Mouse (Mus musculus) A20 (cell line): ENCODE measurements around the gene Frmd8.
A peak's percentile ranks its signal among the peaks of the same experiment; 100 is the strongest.

Experiments used
- DNase-seq: peaks from one replicate; pipeline ENCODE4 v3.0.0-alpha.2; 2011; ENCODE audit warnings: low read depth, low spot score

Frmd8 gene

DNA sequence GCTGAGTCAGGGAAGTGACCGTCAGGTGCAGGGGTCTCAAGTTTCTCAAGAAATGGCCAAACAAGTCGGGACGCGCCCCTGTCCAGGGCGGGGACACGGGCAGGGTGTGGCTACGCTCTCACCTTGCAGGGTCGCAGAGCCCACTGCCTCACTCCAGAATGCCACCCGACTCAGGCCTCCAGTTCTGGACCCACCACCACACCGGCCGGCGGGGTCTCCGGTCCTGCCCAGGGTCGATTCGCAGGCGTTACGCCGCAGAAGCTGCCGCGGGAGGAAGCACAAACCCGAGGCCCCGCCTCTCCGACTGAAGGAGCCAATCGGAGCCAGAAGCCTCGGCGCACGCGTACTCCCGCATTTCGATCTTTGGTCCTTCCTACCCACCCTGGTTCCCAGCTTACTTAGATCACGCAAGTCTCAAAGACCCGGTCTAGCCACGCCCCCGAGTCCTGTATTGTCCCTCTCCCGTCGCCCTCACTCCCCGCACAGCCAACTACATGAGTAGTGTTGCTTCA, at the start of gene Frmd8:
TSS of gene Frmd8 (minus strand) at position 306 of the 512 bp plus-strand sequence.
- peak; percentile 95 for DNase-seq

DNA sequence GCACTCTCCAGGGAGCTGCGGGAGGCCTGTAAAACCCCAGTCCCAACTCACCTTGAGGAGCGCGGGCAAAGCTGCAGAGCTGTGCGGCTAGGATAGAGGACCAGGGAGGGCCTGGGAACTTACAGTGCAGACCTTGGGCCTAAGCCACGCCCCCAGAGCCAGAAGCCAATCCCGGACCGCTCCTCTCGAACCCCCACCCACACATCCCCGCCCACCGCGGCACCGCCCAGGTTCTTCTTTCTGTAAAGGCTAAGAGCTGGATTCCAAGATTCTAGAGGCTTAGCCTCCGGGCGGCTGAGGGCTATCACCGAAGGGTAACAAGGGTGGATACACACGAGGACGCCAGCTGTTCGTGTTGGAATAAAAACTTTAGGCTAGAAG, 49.6 kb upstream of the Frmd8 start, which contains the start of gene Cdc42ep2:
TSS of gene Cdc42ep2 (minus strand) at position 104 of the 381 bp plus-strand sequence.
- DNase-seq, result peak; percentile 94

DNA sequence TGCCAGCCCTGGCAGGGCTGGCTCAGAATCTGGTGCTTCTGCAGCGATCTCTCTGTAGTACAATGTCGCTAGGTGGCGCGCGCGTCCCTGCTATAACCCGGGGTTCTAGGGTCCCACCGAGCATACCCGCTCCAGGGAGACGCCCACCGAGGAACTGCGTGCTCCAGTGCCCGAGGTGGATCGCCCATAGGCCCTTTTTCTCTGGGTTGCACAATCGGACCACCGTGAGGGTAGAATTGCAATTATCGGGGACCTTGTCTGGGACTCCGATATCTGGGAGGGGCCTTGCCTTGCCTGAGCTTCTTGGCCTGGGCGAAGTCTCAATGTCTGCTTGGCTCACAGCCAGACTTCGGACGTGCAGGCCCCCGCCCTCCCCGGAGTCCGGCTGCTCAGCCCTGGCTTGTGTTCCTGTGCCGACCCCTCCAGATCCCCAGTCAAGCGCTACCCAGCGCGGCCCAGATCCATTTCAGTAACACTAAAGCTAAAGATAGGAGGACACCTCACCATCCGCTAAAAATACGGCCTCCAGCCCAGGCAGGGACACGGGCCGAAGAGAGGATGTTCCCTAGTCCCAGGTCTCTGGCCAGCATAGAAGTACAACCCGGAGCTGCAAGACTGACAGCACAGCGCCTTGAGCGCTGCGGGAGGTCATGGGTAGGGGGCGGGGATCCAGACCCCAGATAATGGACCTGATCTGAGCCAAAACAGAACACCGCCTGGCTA, 49.1 kb upstream of the Frmd8 start:
- DNase-seq, result peak; percentile 92

DNA sequence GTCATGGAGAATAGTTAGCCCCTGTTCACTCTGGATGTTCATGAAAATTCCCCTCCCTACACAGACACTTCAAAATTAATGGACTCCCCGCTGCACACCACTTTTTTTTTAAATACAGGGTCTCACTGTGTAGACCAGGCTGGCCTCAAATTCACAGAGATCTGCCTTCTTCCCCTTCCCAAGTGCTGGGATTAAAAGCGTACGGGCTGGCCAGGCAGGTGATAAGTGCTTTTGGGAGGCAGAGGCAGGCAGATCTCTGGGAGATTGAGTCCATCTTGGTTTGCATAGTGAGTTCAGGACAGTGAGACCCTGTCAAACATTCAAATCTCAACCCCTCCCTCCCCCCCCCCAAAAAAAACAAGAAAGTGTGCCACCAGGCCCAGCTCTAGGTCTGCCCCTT, 47.9 kb upstream of the Frmd8 start:
- no peak for DNase-seq

DNA sequence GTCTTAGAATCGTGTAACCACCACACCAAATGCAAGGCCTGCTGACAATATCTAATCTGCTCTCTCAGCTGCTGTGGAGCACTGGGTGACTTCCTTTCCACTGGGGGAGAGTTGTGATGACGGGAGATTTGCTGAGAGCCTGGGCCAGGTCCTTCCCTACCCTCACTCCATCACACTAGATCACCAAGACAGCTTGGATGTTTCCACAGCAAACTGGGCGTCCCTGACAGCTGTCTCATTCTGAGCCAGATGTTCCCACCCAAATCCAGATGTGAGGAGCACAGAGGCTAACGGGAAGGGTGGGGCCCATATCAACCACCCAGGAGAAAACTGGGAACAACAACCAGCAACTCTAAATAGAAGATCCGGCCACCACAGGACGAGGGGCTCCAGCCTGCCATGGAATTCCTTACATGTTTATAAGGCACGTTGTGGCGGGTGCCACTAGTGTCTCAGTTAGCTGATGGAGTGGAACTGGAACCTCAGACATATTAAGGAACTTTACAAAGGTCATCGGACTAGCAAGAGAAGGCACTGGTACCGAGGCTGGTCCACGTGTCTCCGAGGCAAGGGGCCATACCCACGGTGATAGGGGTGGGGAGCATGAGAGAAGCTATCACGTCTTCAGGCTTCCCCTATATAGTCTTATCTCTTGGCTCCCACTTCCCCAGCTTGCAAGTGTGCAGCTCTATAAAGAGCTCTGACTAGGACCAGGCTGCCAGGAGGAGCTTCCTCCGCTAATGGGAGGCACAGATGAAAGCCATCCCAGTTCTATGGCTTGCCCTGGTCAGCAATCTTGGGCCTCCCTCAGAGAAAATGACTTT, 47.3 kb upstream of the Frmd8 start:
- no peak for DNase-seq

DNA sequence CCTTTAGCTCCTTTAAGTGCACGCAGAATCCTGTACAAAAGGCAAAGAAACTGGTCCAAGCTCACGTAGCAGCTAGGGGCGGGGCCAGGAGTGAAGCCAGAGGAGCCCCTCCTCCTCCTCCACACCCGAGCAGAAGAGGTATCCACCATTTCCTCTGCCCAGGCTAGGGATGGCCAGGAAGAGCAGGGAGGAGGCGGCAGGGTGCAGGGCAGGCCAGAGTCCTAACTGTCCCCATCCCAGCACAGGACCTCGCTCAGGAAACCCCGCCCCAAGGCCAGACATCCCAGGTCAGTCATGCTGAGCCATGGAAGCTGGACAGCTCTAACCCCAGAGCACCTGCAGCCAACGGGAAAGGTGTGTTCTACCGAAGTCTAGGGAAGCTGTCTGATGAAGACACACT, 46.6 kb upstream of the Frmd8 start:
- peak; percentile 33 for DNase-seq

DNA sequence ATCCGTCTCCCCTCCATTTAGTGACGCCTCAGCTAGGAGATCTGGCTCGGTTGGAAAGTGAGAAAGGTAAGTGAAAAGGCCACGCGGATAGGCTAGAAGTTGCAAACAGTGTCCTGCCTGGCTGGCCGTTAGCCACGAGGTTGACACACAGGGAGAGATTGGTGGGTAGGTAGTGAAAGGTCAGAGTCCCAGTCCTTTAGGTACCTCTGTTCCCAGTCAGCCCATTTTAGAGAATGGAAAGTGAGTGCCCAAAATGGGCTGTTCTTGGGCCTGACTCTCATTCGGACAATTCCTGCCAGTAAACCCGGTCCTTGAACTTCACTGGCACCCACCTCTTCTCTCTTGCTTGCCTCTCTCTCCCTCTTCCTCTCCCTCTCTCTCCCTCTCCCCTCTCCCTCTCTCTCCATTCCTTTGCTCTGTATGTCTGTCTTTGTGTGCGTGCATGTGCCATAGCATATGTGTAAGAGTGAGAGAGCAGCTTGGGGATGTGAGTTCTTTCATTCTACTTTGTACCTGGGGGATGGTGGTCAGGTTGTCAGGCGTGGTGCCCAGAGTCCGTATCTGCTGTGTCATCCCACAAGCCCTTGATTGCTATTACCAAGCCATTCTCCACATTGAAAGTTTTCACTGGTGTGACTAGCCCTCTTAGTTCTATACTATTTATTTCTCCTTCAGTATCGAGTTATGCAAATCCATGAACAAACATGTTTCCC, 38.1 kb upstream of the Frmd8 start, which contains the start of gene Dpf2:
TSS of gene Dpf2 (minus strand) at position 4 of the 713 bp plus-strand sequence.
- peak; percentile 56 for DNase-seq

DNA sequence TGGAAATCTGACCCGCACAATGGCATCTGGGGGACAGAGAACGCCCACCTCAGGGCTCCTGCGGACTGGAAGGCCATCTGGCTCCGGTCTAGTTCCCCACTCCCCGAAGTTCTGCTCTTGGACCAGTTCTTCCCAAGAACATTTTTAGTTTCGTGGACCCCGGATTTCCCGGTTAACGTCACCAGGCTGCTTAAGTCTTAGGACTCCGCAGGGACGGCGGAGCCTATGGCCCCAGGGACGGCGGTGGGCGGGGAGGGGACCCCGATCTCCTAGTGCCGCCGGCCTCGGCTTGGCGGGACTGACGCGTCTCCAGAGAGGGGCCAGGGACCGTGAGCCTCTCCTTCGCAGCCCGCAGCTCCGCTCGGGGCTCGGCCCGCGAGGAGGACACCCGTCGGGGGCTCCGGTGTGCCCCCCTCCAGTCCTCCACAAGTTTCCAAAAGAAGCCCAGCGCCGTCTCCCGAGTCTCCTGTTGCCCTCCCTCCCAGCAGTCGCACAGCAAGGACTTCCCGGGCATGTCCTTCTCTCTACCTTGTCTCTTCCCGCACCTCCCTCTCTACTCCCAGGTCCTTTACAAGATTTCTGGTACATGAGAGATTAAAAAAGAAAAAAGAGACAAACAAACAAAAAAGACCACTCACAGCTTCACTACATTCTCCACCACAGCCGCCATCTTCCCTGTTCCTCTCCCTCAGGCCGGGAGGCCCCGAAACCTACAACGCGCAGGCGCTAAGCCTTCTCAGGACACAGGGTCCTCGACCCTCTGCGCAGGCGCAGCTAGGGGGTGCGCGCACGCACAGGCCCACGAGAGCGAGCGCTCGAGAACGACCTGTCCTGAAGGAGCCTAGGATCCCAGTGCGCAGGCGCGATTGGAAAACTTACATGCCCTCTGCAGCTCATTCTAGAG, 37.3 kb upstream of the Frmd8 start:
- DNase-seq, result peak; percentile 99

DNA sequence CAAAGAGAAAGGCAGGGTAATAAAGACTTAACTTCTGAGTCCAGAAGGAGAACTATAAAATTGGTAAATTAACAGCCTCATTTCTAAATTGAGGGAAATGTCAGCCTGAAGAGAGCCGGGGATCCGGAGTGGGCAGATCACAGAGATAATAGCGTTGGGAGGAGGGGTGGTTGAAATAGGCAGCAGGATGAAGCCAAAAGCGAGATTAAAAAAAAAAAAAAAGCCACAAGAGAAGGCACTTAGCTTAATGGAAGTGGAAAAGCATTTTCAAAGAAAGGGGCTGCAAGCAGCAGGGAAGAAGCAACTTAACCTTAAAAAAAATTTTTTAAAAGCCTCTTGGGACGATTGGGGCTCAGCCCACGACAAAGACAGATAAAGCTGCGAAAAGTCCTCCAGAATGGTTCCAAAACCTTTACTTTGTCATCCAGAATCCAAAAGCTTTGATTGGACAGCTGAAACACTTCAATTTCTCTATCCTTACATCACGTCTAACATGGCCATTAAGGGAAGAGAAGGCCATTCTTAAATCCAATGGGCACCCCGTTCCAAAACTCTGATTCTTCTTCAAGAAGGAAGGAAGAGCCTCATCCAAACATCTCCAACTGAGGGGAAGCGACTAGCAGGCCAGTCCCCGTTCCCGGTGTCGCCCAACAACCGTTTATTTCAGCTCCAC, 36.5 kb upstream of the Frmd8 start:
- DNase-seq, result no peak

DNA sequence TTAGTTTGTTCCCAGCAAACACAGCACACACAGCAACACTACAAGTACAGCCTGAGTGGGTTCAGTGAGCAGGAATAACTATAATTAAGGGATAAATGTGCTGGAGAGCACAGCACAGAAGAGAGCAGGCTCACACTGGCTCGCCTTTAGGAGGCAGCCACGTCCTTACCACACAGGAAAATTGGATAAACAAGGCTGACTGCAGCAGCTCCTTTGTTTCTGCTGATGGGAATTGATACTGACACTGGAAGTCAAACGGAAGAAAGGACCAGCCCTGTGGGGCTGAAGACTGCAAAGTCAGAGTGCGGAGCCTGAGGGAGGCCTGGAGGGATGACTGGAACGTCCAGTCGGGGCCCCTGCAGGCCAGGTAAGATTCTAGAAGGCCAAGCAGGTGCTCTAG, 35.1 kb upstream of the Frmd8 start:
- DNase-seq, result no peak

DNA sequence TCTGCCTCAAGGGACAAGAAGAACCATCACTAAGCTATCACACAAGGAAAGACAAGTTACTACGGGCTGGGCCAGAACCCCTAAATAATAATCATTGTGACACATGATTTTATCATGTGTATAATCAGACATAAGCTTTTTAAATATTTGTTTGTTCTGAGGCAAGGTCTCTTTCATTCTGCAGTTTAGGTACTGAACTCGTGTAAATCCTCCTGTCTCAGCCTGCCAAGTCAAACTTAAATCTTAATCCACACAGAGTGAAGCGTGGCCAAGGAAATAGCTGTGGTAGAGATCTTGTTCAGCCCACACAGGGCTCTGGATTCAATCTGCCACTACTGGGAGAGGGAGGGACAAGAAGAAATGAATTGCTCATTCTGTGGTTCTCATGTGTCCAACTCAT, 32.2 kb upstream of the Frmd8 start:
- DNase-seq, result no peak

DNA sequence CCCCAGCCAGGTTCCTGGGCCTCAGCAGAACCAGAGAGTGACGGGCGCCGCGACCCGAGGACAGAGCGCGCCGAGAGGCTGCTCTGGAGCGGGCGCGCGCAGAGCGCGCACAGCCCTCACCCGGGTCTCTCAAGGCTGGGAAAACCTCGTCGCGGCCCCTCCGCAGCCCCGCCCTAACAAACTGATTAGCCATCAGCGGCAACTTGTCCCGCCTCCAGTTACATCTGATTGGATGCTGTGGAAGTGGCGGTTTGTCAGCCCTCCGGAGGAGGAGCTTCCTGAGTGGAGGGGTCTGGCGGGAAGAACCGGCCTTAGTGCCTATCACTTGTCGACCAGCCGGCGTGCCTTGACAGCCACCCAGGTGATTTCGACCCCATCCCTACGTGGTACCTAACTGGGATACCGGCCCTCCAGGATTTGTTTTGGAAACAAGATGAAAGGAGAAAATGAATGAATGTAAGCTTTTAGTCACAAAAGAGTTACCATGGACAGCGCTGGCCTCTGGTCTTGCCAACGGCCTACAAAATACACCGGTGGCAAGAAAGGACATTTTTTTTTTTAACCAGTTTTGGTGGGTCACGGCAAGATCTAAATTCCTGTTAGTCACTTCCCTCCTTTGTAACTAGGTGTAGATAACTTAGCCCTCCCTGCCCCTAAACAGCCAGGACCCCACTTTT, 19.1 kb upstream of the Frmd8 start, which contains the start of gene Tigd3:
TSS of gene Tigd3 (minus strand) at position 148 of the 677 bp plus-strand sequence.
- DNase-seq, result peak; percentile 95

DNA sequence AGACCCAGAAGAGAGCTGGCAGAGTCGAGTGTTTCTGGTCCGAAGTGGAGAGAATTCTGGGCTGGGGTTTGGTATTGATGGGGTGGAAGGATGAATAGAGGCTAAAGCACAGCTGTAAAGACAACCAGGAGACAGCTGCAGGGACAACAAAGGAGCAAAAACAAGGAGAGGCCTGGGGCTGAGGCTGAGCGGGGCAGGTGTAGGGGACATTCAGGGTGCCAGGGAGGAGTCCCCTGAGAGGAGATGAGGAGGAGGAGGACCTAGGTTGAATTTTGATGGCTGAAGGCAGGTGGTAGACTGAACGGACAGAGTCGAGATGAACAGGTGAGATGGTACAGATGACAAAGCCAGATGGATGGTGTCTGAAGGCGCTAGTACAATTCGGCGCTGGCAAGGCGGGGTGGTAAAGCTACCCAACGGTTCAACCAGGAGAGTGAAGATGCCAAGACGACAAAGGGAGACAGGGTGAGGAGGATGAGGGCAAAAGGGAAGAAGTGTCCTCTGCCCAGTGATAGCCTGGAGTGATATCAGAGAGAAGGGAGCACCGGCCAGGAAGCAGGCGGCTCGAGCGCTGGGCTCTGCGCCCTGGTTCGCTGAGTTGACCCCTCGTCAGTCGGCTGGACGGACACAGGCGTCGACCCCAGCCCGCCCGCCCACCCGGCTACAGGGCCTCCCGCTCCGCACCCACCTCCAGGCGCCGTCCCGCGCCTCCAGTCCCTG, 18.4 kb upstream of the Frmd8 start:
- peak; percentile 36 for DNase-seq

DNA sequence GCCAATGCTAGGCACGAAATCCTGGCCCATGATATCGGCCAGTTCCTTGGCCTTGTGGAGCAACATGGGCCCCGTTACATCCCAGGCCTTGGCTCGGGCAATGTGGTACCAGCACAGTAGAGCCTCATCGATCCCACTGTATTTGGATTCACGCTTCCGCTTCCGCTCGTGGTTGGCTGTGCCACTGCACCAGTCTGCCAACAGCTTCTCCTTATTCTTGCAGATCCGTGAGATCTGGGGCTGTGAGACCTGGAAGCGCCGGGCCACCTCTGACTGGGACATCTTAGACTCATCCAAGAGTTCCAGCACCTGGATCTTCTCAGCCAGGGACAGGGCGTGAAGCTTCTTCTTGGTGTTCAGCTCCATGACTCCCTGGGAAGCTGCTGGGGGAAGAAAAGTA, 17.7 kb upstream of the Frmd8 start:
- DNase-seq, result no peak

DNA sequence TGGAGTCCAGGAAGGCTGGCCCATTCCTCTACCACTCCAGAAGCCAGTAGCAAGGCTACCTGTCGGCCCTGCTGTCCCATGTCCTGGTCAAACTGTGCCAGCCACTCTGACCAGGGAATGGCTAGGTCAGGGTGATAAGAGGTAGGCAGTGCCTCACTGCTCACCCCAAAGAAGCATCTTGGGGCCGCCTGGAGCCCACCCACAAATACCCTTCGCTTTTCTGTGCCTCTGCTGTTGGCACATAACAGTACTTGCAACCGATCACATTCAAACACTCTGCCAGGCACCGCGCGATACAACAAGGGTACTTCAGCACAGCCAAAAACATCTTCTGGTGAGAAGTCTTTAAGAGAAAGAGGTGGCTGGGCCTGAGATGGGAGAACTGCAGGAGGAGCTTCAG, 17.2 kb upstream of the Frmd8 start:
- no peak for DNase-seq

DNA sequence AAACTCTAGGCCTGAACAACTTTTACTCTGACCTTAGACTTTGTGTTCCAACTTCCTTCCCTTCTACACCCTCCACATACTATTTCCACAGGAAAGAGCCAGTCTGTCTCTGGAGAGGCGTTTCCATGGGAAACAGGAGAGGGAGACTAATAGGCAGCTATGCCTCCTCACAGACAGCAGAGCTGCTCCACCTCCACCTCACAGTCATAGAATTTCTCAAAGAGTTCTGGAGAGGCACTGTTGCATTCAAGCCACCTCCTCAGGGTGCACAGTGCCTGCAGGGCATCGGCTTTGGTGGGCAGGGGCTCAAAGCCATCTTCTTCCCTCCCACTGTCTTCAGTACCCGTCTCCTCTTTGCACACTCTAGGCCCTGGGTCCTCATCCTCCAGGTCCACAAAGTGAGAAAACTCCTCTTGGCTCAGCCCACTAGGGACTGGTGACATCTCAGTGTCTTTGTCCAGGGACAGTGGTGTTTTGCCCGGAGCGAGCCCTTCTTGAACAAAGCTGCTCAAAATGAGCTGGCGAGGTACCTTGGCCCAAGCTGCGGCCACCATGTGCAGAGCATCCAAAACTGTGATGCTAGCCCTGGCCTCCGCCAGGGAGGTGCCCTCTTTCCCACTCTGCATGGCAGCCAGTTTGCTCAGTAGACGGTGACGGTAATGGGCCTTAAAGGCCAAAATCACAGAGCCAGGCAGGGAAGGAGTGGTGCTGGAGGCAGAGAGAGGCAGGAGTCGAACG, 16.6 kb upstream of the Frmd8 start:
- DNase-seq, result no peak

DNA sequence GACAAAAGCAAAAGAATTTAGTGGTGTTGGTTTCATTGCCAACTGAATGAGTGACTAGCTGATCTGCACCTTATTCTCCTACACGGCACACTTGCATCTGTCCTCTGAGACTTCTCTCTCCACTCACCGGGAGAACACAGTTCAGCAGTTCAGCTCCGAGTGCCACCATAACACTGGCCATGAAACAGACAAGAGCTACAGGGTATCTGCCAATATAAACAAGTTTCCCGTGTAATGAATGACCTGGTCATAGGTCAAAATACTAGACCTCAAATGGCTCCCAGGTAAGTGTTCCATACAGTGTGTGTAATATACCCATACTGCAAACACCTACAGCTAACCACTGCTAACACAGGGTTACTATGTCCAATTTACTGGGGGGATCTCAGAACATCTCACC, 14.1 kb upstream of the Frmd8 start:
- DNase-seq, result no peak

DNA sequence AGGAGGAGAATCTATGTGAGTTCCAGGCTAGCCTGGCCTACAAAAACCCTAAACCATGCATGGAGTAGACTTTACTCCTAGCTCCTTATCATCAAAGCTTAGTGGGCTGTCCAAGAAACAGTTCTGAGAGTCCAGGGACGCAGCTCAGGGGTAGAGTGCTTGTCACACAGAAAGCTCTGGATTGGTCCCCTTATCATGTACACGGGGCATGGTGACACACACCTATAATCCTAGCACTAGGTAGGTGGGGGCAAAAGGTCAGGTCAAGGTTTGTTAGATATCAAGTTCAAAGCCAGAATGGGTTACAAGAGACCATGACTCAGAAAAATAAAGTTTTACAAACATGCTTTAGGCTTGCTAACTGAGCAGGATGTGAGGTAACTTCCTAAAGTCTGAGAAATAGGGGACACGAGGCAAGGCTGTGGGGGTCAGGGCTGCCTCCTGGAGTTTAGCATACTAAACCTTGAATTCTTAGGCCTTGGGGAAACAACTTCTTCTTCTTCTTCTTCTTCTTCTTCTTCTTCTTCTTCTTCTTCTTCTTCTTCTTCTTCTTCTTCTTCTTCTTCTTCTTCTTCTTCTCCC, 12.3 kb upstream of the Frmd8 start:
- DNase-seq, result no peak
